Mouse (Mus musculus) liver, embryonic 11.5 days (tissue): ENCODE results near the gene Rassf10. TPM values are rescaled to one million over a fixed set of nuclear protein-coding genes. Genes with fewer than 3 reads are reported as not detected.

Experiments
- ATAC-seq: fragments of 200-750 bp; cut with Nextera tagmentation; replicated peaks from 2 replicates; pipeline ENCODE4 v1.8.0; 2017; ENCODE audit warnings: moderate number of reproducible peaks, mild to moderate bottlenecking, moderate TSS enrichment, moderate library complexity; ENCODE audit not compliant: low FRiP score
- DNase-seq: peaks from one replicate; pipeline ENCODE4 v3.0.0-alpha.2; 2017; ENCODE audit warnings: low spot score
- H3K27ac ChIP-seq: fragments of 300-500 bp; sonication (generic); 2 replicates; pipeline ENCODE4 v1.5.1; 2014; ENCODE audit warnings: mild to moderate bottlenecking, low read depth, low read length, control low read depth
- H3K27me3 ChIP-seq: fragments of 300-500 bp; sonication (generic); replicated peaks from 2 replicates; pipeline ENCODE4 v1.6.1; 2014; ENCODE audit warnings: low read length, mixed read lengths; ENCODE audit not compliant: control insufficient read depth, insufficient read depth
- H3K36me3 ChIP-seq: fragments of 300-500 bp; sonication (generic); 2 replicates; pipeline ENCODE4 v1.6.1; 2014; ENCODE audit warnings: mild to moderate bottlenecking, low read length, moderate library complexity, mixed read lengths; ENCODE audit not compliant: control insufficient read depth, insufficient read depth
- H3K4me1 ChIP-seq: fragments of 300-500 bp; sonication (generic); replicated peaks from 2 replicates; pipeline ENCODE4 v1.6.1; 2014; ENCODE audit warnings: low read length, mixed read lengths; ENCODE audit not compliant: control insufficient read depth, insufficient read depth
- H3K4me2 ChIP-seq: fragments of 300-500 bp; sonication (generic); 2 replicates; pipeline ENCODE4 v1.6.1; 2014; ENCODE audit warnings: mild to moderate bottlenecking, control low read depth, moderate library complexity
- H3K4me3 ChIP-seq: fragments of 300-500 bp; sonication (generic); 2 replicates; pipeline ENCODE4 v1.5.1; 2014; ENCODE audit warnings: low read depth, low read length, control low read depth
- H3K9ac ChIP-seq: fragments of 300-500 bp; sonication (generic); 2 replicates; pipeline ENCODE4 v1.6.1; 2014; ENCODE audit warnings: low read depth, low read length, control low read depth
- H3K9me3 ChIP-seq: fragments of 300-500 bp; sonication (generic); 2 replicates; pipeline ENCODE4 v1.6.1; 2016; ENCODE audit warnings: low read length, inconsistent platforms, mixed read lengths; ENCODE audit not compliant: control insufficient read depth
- WGBS: fragments of 180-500 bp; shearing (Covaris S2); extraction: QIAGEN DNeasy Blood & Tissue Kit; methylation state at CpG from one replicate; pipeline ENCODE4 v1.1.7; 2014; 5-methylcytosine and 5-hydroxymethylcytosine counted together
- polyA plus RNA-seq: library from polyadenylated mRNA; unstranded; fragments of >200 nt; fragmentation: Nextera tagmentation; extraction: Ambion mirVana; gene quantifications from 2 replicates; pipeline ENCODE4 v1.2.1, GENCODE M21; 2014

Rassf10 gene
- polyA plus RNA-seq, 1 experiment from 2014 or later = 0.07 TPM

DNA sequence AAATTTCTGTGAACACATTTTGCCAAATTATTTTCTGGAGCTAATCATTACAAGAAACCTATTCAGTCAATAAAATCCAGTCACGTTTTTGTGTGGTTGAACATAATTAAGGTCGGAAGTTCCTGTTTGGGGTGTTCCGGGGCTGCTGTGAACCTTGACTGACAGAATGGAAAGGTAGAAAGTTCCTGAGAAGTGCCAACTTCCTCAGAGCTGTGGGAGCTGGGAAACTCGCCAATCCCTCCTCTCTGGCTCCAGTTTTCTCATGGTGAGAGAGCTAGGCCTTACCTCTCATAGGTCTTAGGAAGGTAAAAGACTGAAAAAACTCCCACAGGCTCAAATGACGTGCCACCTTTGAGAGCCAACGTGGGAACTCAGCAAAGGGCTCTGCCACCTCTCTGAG lies 7.1 kb upstream of the Rassf10 start:
- DNase-seq (no peak), ATAC-seq (no peak)
- no peak overlapping the region for H3K4me2 ChIP-seq
- H3K9me3 ChIP-seq = no peaks in the 10 kb centered on the region
- no peak overlapping the region for H3K4me3 ChIP-seq
- 49% methylated on average over 6 of the region's 6 CpGs for WGBS
- H3K27me3 ChIP-seq = peaks cover 4% of the 10 kb centered on the region; the same call in 1 of the 2 replicates
- H3K4me1 ChIP-seq = no peaks in the 10 kb centered on the region
- no peak overlapping the region for H3K27ac ChIP-seq
- no peak overlapping the region for H3K9ac ChIP-seq
- no peaks in the 10 kb centered on the region for H3K36me3 ChIP-seq

DNA sequence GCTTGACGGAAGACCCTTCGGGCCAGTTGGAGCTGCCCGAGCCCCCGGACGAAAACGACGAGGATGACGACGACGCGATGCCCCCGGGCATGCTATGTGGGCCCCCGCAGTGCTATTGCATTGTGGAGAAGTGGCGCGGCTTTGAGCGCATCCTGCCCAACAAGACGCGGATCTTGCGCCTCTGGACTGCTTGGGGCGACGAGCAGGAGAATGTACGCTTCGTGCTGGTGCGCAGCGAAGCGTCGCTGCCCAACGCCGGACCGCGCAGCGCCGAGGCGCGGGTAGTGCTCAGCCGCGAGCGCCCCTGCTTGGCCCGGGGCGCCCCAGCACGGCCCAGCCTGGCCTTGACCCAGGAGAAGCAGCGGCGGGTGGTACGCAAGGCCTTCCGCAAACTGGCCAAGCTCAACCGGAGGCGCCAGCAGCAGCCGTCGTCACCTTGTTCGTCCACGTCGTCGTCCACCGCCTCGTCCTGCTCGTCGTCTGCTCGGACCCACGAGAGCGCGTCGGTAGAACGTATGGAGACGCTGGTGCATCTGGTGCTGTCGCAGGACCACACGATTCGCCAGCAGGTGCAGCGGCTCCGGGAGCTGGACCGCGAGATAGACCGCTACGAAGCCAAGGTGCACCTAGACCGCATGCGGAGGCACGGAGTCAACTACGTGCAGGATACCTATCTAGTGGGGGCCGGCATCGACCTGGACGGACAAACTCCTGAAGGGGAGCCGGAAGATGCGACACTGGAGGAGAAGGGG lies 765 bp downstream of the Rassf10 start:
- H3K4me2 ChIP-seq = peak overlapping the region; percentile 61
- H3K27ac ChIP-seq = no peak overlapping the region
- peak overlapping the region; percentile 36 for H3K4me3 ChIP-seq
- WGBS = 2% methylated on average over 81 of the region's 82 CpGs
- H3K9ac ChIP-seq = no peak overlapping the region
- no peaks in the 10 kb centered on the region for H3K36me3 ChIP-seq
- peaks cover 50% of the 10 kb centered on the region for H3K27me3 ChIP-seq
- DNase-seq (peak; percentile 40), ATAC-seq (no peak)
- no peaks in the 10 kb centered on the region for H3K9me3 ChIP-seq
- H3K4me1 ChIP-seq = peaks cover 3% of the 10 kb centered on the region

DNA sequence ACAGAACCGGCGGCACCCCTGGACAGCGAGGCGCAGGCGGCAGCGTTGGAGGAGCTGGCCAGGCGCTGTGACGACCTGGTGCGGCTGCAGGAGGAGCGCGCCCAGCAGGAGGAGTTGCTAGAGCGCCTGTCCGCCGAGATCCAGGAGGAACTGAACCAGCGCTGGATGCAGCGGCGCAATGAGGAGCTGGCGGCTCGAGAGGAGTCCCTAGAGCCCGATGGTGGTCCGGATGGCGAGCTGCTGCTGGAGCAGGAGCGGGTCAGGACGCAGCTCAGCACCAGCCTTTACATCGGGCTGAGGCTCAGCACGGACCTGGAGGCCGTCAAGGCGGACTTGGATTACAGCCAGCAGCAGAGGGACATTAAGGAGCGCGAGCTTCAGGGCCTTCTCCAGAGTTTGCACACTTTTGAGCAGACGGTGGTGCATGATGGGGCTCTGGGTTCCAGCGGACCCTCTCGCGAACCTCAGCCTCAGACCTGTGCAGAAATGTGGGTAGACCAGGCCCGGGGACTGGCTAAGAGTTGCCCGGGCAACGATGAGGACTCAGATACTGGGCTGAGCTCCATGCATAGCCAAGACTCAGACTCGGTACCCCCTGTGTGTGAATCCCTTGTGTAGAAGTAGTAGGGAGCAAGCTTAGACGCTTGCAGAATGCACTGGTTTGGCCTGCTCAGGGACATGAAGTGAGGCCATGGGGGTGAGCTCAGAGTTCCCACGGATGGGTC lies 1.5 kb downstream of the Rassf10 start:
- H3K36me3 ChIP-seq = no peaks in the 10 kb centered on the region
- no peak overlapping the region for H3K27ac ChIP-seq
- H3K4me2 ChIP-seq = peak overlapping the region; percentile 61
- H3K9me3 ChIP-seq = no peaks in the 10 kb centered on the region
- H3K4me3 ChIP-seq = peak overlapping the region; percentile 36
- peaks cover 3% of the 10 kb centered on the region for H3K4me1 ChIP-seq
- 4% methylated on average over 40 of the region's 40 CpGs for WGBS
- ATAC-seq (no peak), DNase-seq (peak; percentile 40)
- H3K9ac ChIP-seq = no peak overlapping the region
- peaks cover 50% of the 10 kb centered on the region for H3K27me3 ChIP-seq

DNA sequence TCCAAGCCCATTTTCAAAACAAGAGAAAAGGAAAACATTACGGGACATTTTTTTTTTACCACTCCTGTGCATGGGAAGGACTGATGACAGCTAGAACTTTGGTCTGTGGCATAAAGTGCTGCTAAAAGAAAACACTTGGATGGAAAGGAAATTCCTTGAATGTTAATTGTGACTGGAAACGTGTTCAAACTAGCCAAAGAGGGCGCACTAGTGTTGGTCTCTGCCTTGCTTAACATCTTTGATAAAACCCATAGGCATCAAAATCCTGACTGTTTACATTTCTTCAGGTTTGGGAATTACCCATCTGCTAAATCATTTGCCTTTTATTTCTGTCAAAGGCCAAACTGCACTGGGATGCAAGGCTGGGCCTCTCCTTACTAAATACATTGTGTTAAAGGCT lies 2.2 kb downstream of the Rassf10 start:
- Histone ChIP-seq H3K4me2 (no peak overlapping the region), H3K4me1 (peaks cover 3% of the 10 kb centered on the region), H3K9me3 (no peaks in the 10 kb centered on the region), H3K4me3 (no peak overlapping the region), H3K27me3 (peaks cover 50% of the 10 kb centered on the region), H3K27ac (no peak overlapping the region), H3K9ac (no peak overlapping the region), H3K36me3 (no peaks in the 10 kb centered on the region)
- no peak for DNase-seq
- WGBS = 35% methylated on average over 3 of the region's 3 CpGs
- no peak for ATAC-seq

DNA sequence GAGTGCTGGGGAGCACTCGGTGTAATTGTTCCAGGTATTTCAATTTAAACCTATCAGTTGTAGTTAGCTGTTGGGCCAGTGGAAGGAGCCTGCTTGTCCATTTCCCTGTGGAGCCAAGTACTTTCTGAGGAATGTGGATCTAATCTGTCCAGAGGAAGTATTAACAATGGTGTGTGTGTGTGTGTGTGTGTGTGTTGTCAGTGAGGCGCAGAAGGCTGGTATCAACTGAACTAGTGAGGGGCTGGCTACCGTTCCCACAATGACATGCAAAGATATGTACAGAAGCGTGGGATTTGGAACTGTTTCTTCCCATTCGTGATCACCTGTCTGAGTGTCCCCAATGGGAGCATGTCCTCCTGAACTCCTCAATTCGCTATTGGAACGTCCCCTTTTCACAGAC lies 3.2 kb downstream of the Rassf10 start:
- H3K9me3 ChIP-seq = no peaks in the 10 kb centered on the region
- no peak overlapping the region for H3K9ac ChIP-seq
- H3K4me1 ChIP-seq = peaks cover 3% of the 10 kb centered on the region
- no peak overlapping the region for H3K4me2 ChIP-seq
- ATAC-seq (no peak), DNase-seq (no peak)
- 53% methylated on average over 7 of the region's 7 CpGs for WGBS
- peaks cover 46% of the 10 kb centered on the region for H3K27me3 ChIP-seq
- no peaks in the 10 kb centered on the region for H3K36me3 ChIP-seq
- H3K27ac ChIP-seq = no peak overlapping the region
- H3K4me3 ChIP-seq = no peak overlapping the region

DNA sequence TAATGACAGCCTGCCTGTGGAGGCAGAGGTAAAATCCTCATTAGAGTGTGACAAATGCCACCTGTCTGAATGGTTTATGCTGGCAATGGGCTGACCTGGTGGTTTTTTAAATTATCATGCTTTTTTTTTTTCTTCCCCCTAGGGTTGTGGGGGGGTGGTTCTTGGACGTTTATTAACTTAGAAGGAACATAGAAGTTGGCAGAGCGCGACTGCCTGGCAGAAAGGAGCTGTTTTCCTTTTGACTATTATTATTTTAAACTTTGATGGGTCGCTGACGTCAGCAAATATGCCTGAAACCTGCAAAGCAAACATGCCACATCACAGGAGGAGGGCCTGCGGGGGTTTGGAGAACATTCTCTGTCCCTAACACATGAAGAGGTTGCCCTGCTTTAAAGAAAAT lies 3.9 kb downstream of the Rassf10 start:
- no peak for DNase-seq
- no peak overlapping the region for H3K27ac ChIP-seq
- no peak overlapping the region for H3K4me2 ChIP-seq
- 62% methylated on average over 6 of the region's 6 CpGs for WGBS
- H3K4me1 ChIP-seq = peaks cover 3% of the 10 kb centered on the region
- H3K27me3 ChIP-seq = peaks cover 46% of the 10 kb centered on the region
- H3K9ac ChIP-seq = no peak overlapping the region
- no peak for ATAC-seq
- H3K4me3 ChIP-seq = no peak overlapping the region
- no peaks in the 10 kb centered on the region for H3K9me3 ChIP-seq
- H3K36me3 ChIP-seq = no peaks in the 10 kb centered on the region

DNA sequence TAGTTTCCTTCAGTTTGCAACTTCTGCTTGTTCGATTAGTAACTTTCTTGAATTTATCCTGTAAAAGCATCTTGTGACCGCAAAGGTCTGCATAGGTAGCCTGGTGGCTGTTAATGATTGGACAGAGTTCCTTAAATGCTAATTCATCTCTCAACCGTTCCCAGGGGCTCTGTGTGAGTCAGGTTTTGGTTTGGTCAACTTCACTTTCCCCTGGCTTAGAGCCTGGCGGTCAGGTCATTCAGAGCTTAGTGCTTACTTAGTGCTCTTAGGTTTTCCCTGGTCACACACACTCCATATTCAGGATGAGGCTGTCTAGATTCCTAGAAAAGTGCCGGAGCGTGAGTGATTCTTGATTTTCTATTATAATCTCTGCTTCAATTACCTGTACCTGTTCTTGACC lies 12.6 kb downstream of the Rassf10 start:
- no peak overlapping the region for H3K27ac ChIP-seq
- H3K9me3 ChIP-seq = no peaks in the 10 kb centered on the region
- no peaks in the 10 kb centered on the region for H3K36me3 ChIP-seq
- 56% methylated on average over 6 of the region's 6 CpGs for WGBS
- no peak overlapping the region for H3K4me3 ChIP-seq
- no peak for DNase-seq
- H3K4me2 ChIP-seq = no peak overlapping the region
- no peaks in the 10 kb centered on the region for H3K4me1 ChIP-seq
- no peak for ATAC-seq
- H3K9ac ChIP-seq = no peak overlapping the region
- no peaks in the 10 kb centered on the region for H3K27me3 ChIP-seq

DNA sequence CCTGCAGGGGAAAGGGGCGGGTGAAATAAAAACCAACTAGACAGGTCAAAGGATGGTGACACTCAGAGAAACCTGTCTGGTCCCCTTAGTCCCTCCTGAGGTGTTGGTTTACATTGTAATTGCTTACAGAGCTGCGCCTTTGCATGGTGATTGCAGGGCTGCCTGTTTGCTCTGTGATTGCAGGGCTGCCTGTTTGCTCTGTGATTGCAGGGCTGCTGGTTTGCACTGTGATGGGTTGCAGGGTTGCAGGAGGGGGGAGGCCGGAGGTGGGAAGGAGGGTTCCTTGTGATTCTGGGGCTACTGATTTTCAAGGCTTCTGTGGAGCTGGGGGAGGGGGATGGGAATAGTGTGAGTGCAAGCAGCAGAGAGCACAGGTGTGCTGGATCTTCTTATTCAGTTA lies 13.0 kb downstream of the Rassf10 start:
- no peak for ATAC-seq
- no peak overlapping the region for H3K9ac ChIP-seq
- no peak overlapping the region for H3K4me2 ChIP-seq

DNA sequence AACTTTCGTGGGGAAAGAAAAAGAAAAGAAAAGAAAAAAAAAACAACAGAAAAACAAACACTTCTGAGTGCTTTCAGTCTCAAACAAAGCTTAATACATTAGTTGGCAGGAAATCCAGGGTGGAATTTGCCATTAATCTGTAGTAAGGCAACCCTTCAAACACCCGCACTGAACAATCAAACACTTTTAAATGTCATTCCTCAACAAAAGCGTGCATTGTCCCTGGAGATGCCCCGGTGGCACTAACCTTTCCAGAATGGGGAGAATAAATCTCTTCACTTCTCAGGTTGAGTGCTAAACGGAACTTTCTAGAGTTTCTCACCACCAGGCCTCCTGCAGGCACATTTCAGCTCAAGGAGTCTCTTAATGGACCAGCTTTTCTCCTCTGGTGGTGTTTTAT lies 29.6 kb downstream of the Rassf10 start:
- Histone ChIP-seq H3K4me3 (no peak overlapping the region), H3K4me2 (no peak overlapping the region), H3K9ac (no peak overlapping the region), H3K4me1 (no peaks in the 10 kb centered on the region), H3K27me3 (no peaks in the 10 kb centered on the region), H3K27ac (no peak overlapping the region), H3K9me3 (no peaks in the 10 kb centered on the region), H3K36me3 (no peaks in the 10 kb centered on the region)
- DNase-seq = no peak
- WGBS = 68% methylated on average over 5 of the region's 5 CpGs
- no peak for ATAC-seq

More for the DNA sequence above, 13.0 kb downstream of the Rassf10 start:
- Histone ChIP-seq H3K4me1 (no peaks in the 10 kb centered on the region), H3K27me3 (no peaks in the 10 kb centered on the region), H3K9me3 (no peaks in the 10 kb centered on the region), H3K27ac (no peak overlapping the region), H3K36me3 (no peaks in the 10 kb centered on the region), H3K4me3 (no peak overlapping the region)
- WGBS = 24% methylated on average over 3 of the region's 3 CpGs
- no peak for DNase-seq
